Mouse (Mus musculus): ENCODE measurements at regions not wholly inside any gene's neighbourhood (a gene's known extent, or its start where the extent isn't known, plus 50 kb on each side); places are given as distances from the start of the nearest gene placed in this dataset.

GRCm38 (mm10) chr3:140702929-140703328 is 509.2 kb downstream of the Pdha2 start:
- Histone ChIP-seq H3K9ac (replicated peaks) (no peak overlapping the region), H3K36me3 (replicated peaks; ENCODE audit: control insufficient read depth, insufficient read depth, low read depth) (no peaks in the 10 kb centered on the region), H3K4me3 (ENCODE audit: insufficient read depth in 1 of 2, low read depth in 2 of 2, low read length in 2 of 2) (no peak overlapping the region), H3K4me1 (replicated peaks; ENCODE audit: control insufficient read depth in 2 of 2, insufficient read depth in 2 of 2, low read length in 1 of 2) (no peaks in the 10 kb centered on the region), H3K9me3 (ENCODE audit: control insufficient read depth, low read length) (no peaks in the 10 kb centered on the region), H3K27me3 (ENCODE audit: control insufficient read depth, insufficient read depth, low read length) (no peaks in the 10 kb centered on the region), H3K4me2 (ENCODE audit: low read depth) (no peak overlapping the region), H3K27ac (no peak overlapping the region)
- 47% methylated on average over 5 of the region's 5 CpGs for WGBS (ENCODE audit: insufficient replicate concordance)
- DNase-seq (ENCODE audit: low read depth in 3 of 3, low spot score in 3 of 3) (no peak), ATAC-seq (ENCODE audit: insufficient read depth) (no peak)
- TF ChIP-seq CTCF (IDR thresholded peaks at IDR 0.05; ENCODE audit: low read depth) = no peak
- TF ChIP-seq EP300 (IDR thresholded peaks at IDR 0.05; ENCODE audit: low read depth) = no peak

GRCm38 (mm10) chr3:140702271-140702681 is 509.9 kb downstream of the Pdha2 start:
- 55% methylated on average over 6 of the region's 6 CpGs for WGBS (ENCODE audit: insufficient replicate concordance)
- H3K9me3 ChIP-seq (ENCODE audit: control insufficient read depth, low read length) = no peaks in the 10 kb centered on the region
- no peak overlapping the region for H3K4me2 ChIP-seq (ENCODE audit: low read depth)
- H3K27ac ChIP-seq = no peak overlapping the region
- H3K4me3 ChIP-seq (ENCODE audit: insufficient read depth in 1 of 2, low read depth in 2 of 2, low read length in 2 of 2) = no peak overlapping the region
- no peaks in the 10 kb centered on the region for H3K27me3 ChIP-seq (ENCODE audit: control insufficient read depth, insufficient read depth, low read length)
- ATAC-seq (ENCODE audit: insufficient read depth) = no peak
- H3K9ac ChIP-seq (replicated peaks) = no peak overlapping the region
- H3K4me1 ChIP-seq (replicated peaks; ENCODE audit: control insufficient read depth in 2 of 2, insufficient read depth in 2 of 2, low read length in 1 of 2) = no peaks in the 10 kb centered on the region
- no peaks in the 10 kb centered on the region for H3K36me3 ChIP-seq (replicated peaks; ENCODE audit: control insufficient read depth, insufficient read depth, low read depth)
- TF ChIP-seq CTCF (IDR thresholded peaks at IDR 0.05; ENCODE audit: low read depth) (no peak), EP300 (IDR thresholded peaks at IDR 0.05; ENCODE audit: low read depth) (no peak)
- DNase-seq (ENCODE audit: low read depth in 3 of 3, low spot score in 3 of 3) = no peak

DNA sequence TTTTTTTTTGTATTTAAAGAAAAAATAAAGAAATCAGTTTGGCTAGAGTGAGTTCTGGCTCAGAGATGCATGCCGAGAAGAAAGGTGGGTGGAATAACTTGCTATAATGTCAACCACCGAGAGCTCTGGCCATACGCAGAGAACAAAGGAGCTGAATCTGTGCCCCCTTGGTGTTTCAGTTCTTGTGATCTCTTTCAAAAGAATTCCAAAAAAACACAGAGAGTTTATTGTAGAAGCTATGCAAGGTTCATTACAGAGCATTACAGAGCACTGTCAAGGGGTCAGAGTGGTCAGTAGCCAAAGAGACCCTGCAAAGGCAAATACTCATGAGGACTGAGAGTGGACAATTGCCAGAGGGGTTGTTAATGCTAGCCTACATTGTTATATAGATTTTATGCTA is 514.9 kb downstream of the Pdha2 start:
- Histone ChIP-seq H3K27me3 (ENCODE audit: control insufficient read depth, insufficient read depth, low read length) (no peaks in the 10 kb centered on the region), H3K4me3 (ENCODE audit: insufficient read depth in 1 of 2, low read depth in 2 of 2, low read length in 2 of 2) (no peak overlapping the region), H3K4me1 (replicated peaks; ENCODE audit: control insufficient read depth in 2 of 2, insufficient read depth in 2 of 2, low read length in 1 of 2) (no peaks in the 10 kb centered on the region), H3K36me3 (replicated peaks; ENCODE audit: control insufficient read depth, insufficient read depth, low read depth) (no peaks in the 10 kb centered on the region), H3K9me3 (ENCODE audit: control insufficient read depth, low read length) (no peaks in the 10 kb centered on the region), H3K27ac (no peak overlapping the region), H3K9ac (replicated peaks) (no peak overlapping the region), H3K4me2 (ENCODE audit: low read depth) (no peak overlapping the region)
- TF ChIP-seq EP300 (IDR thresholded peaks at IDR 0.05; ENCODE audit: low read depth) = no peak
- TF ChIP-seq CTCF (IDR thresholded peaks at IDR 0.05; ENCODE audit: low read depth) = no peak
- ATAC-seq (ENCODE audit: insufficient read depth) (no peak), DNase-seq (ENCODE audit: low read depth in 3 of 3, low spot score in 3 of 3) (no peak)
- 77% methylated on average over 3 of the region's 3 CpGs for WGBS (ENCODE audit: insufficient replicate concordance)

GRCm38 (mm10) chr3:140682794-140683193 is 529.4 kb downstream of the Pdha2 start:
- TF ChIP-seq CTCF (IDR thresholded peaks at IDR 0.05; ENCODE audit: low read depth) (no peak), EP300 (IDR thresholded peaks at IDR 0.05; ENCODE audit: low read depth) (no peak)
- WGBS (ENCODE audit: insufficient replicate concordance) = 35% methylated on average over 3 of the region's 3 CpGs
- DNase-seq (ENCODE audit: low read depth in 3 of 3, low spot score in 3 of 3) (no peak), ATAC-seq (ENCODE audit: insufficient read depth) (no peak)
- no peaks in the 10 kb centered on the region for H3K4me1 ChIP-seq (replicated peaks; ENCODE audit: control insufficient read depth in 2 of 2, insufficient read depth in 2 of 2, low read length in 1 of 2)
- no peak overlapping the region for H3K4me2 ChIP-seq (ENCODE audit: low read depth)
- H3K9me3 ChIP-seq (ENCODE audit: control insufficient read depth, low read length) = no peaks in the 10 kb centered on the region
- H3K36me3 ChIP-seq (replicated peaks; ENCODE audit: control insufficient read depth, insufficient read depth, low read depth) = no peaks in the 10 kb centered on the region
- no peaks in the 10 kb centered on the region for H3K27me3 ChIP-seq (ENCODE audit: control insufficient read depth, insufficient read depth, low read length)
- H3K27ac ChIP-seq = no peak overlapping the region
- H3K9ac ChIP-seq (replicated peaks) = no peak overlapping the region
- H3K4me3 ChIP-seq (ENCODE audit: insufficient read depth in 1 of 2, low read depth in 2 of 2, low read length in 2 of 2) = no peak overlapping the region

DNA sequence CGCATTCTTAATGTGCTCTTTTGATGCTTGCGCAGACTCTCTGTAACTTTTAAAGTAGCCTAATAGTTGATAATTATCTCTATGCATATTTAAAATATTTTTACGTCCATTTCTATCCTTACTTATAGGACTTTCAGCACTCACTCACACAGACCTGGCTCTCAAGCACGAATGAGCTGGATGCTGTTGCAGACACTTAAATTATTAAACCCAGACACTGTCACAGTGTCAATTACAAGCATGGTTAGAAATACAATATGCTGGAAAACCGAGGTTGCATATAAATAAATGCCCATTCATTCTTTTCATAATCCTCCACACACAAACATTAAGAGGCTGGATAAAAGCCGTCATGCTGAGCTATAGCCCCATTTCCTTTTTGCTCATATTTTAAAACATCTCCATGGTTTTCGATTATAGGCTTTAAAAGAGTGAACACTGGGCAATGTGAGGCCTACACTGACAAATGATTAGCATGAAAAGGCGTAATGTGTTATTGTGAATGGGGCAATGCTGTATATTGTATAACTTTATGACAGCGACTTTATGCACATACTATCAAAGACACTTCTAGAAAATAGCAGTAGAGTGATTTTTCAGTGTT is 566.3 kb downstream of the Pdha2 start:
- no peak overlapping the region for H3K9ac ChIP-seq (replicated peaks)
- H3K36me3 ChIP-seq (replicated peaks; ENCODE audit: control insufficient read depth, insufficient read depth, low read depth) = no peaks in the 10 kb centered on the region
- no peaks in the 10 kb centered on the region for H3K27me3 ChIP-seq (ENCODE audit: control insufficient read depth, insufficient read depth, low read length)
- H3K4me1 ChIP-seq (replicated peaks; ENCODE audit: control insufficient read depth in 2 of 2, insufficient read depth in 2 of 2, low read length in 1 of 2) = no peaks in the 10 kb centered on the region
- ATAC-seq (ENCODE audit: insufficient read depth) (no peak), DNase-seq (ENCODE audit: low read depth in 3 of 3, low spot score in 3 of 3) (no peak)
- TF ChIP-seq CTCF (IDR thresholded peaks at IDR 0.05; ENCODE audit: low read depth) (no peak), EP300 (IDR thresholded peaks at IDR 0.05; ENCODE audit: low read depth) (no peak)
- H3K4me3 ChIP-seq (ENCODE audit: insufficient read depth in 1 of 2, low read depth in 2 of 2, low read length in 2 of 2) = no peak overlapping the region
- no peak overlapping the region for H3K27ac ChIP-seq
- no peak overlapping the region for H3K4me2 ChIP-seq (ENCODE audit: low read depth)
- no peaks in the 10 kb centered on the region for H3K9me3 ChIP-seq (ENCODE audit: control insufficient read depth, low read length)
- WGBS (ENCODE audit: insufficient replicate concordance) = 56% methylated on average over 9 of the region's 9 CpGs
